Mouse (Mus musculus): ENCODE data around the gene B4gat1. TPM values are rescaled to one million over a fixed set of nuclear protein-coding genes. Genes with fewer than 3 reads are reported as not detected.

The B4gat1 gene
- total RNA-seq, 1 experiment, result 14.1 TPM

DNA sequence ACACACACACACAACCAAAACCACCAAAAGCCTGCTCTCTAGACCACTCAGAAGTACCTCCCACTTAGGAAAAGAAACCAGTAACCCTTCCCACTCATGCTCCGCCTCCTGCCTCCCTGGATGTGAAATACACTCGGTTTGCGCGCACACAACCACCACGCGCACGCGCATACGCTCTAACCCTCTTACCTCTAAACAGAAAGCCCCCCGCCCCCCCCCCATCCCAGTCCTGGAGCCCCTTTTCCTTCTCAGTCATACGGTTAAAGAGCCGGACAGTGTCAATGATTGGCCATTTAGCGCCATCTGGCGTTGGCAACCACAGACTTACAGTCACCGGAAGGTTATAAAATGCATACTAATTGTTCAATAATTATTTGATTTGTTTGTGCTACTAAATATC, 34.4 kb downstream of the B4gat1 start:
- peaks cover 7 to 19% of the 10 kb centered on the region in 2 experiments; a peak in 3 of 4 replicates for H3K4me1 ChIP-seq (ENCODE audit: control insufficient read depth in 2 of 2, insufficient read depth in 2 of 2, low read length in 2 of 2, poor library complexity in 1 of 2)
- peak overlapping the region; percentile 37; the same call in 1 of the 2 replicates for H3K27ac ChIP-seq (ENCODE audit: insufficient read depth, low read depth, low read length, poor library complexity, severe bottlenecking)
- in situ Hi-C loops (cut with MboI; ENCODE audit: low sequenced_read_pairs in 2 of 2, unreplicated experiment in 2 of 2), result no loop called here
- H3K9me3 ChIP-seq (ENCODE audit: control insufficient read depth, insufficient read depth, low read depth, low read length), result no peaks in the 10 kb centered on the region
- H3K4me3 ChIP-seq (ENCODE audit: insufficient read depth in 1 of 2, low read depth in 1 of 2, low read length in 2 of 2, poor library complexity in 1 of 2, severe bottlenecking in 1 of 2), result peak overlapping the region; percentile 64 to 68
- H3K36me3 ChIP-seq (ENCODE audit: control insufficient read depth, insufficient read depth, low read length, poor library complexity, severe bottlenecking), result no peaks in the 10 kb centered on the region
- TF ChIP-seq MAFK (IDR thresholded peaks at IDR 0.05; ENCODE audit: insufficient read depth, low read depth, low read length) (no peak), ZNF384 (IDR thresholded peaks at IDR 0.05; ENCODE audit: low read depth, low read length) (no peak), CHD2 (IDR thresholded peaks at IDR 0.05; ENCODE audit: low read depth, low read length) (no peak), ZC3H11A (IDR thresholded peaks at IDR 0.05; ENCODE audit: borderline replicate concordance, low read depth, low read length) (0 out of 2 replicates have a peak, but pooled peaks have one; percentile 5), HCFC1 (IDR thresholded peaks at IDR 0.05; ENCODE audit: borderline replicate concordance, insufficient read depth, low read length) (no peak)
- H3K9ac ChIP-seq (ENCODE audit: insufficient read depth, low read depth, low read length, poor library complexity, severe bottlenecking), result peak overlapping the region; percentile 39; the same call in 1 of the 2 replicates
- peak; percentile 68 for DNase-seq (ENCODE audit: low read depth, low spot score)

DNA sequence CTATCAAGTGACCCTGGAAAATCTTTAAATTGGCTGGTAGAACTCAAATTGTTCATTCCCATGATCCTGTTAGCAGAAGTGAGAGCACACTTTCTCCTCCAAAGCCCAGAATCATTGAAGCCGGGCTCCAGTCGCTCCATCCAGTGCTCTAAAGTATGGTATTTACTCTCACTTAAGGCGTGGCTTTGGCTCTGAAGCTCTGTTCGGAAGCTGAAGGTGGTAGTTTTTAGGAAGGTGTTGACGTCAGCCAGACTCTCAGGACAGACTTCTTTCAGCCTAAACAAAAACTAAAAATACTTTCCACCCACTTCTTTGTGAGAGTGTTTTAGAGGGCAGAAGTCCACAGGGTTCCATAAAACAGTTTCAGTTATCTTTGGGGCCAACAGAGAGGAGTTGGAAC, 34.9 kb downstream of the B4gat1 start:
- H3K9ac ChIP-seq (ENCODE audit: insufficient read depth, low read depth, low read length, poor library complexity, severe bottlenecking), result no peak overlapping the region
- DNase-seq (ENCODE audit: low read depth, low spot score), result no peak
- TF ChIP-seq ZNF384 (IDR thresholded peaks at IDR 0.05; ENCODE audit: low read depth, low read length) (no peak), CHD2 (IDR thresholded peaks at IDR 0.05; ENCODE audit: low read depth, low read length) (no peak), MAFK (IDR thresholded peaks at IDR 0.05; ENCODE audit: insufficient read depth, low read depth, low read length) (no peak), HCFC1 (IDR thresholded peaks at IDR 0.05; ENCODE audit: borderline replicate concordance, insufficient read depth, low read length) (no peak), ZC3H11A (IDR thresholded peaks at IDR 0.05; ENCODE audit: borderline replicate concordance, low read depth, low read length) (no peak)
- no peak overlapping the region for H3K4me3 ChIP-seq (ENCODE audit: insufficient read depth in 1 of 2, low read depth in 1 of 2, low read length in 2 of 2, poor library complexity in 1 of 2, severe bottlenecking in 1 of 2)
- H3K27ac ChIP-seq (ENCODE audit: insufficient read depth, low read depth, low read length, poor library complexity, severe bottlenecking), result no peak overlapping the region
- in situ Hi-C loops (cut with MboI; ENCODE audit: low sequenced_read_pairs in 2 of 2, unreplicated experiment in 2 of 2), result no loop called here
- no peaks in the 10 kb centered on the region for H3K36me3 ChIP-seq (ENCODE audit: control insufficient read depth, insufficient read depth, low read length, poor library complexity, severe bottlenecking)
- peaks cover 7 to 15% of the 10 kb centered on the region in 2 experiments; a peak in 3 of 4 replicates for H3K4me1 ChIP-seq (ENCODE audit: control insufficient read depth in 2 of 2, insufficient read depth in 2 of 2, low read length in 2 of 2, poor library complexity in 1 of 2)
- H3K9me3 ChIP-seq (ENCODE audit: control insufficient read depth, insufficient read depth, low read depth, low read length), result no peaks in the 10 kb centered on the region

DNA sequence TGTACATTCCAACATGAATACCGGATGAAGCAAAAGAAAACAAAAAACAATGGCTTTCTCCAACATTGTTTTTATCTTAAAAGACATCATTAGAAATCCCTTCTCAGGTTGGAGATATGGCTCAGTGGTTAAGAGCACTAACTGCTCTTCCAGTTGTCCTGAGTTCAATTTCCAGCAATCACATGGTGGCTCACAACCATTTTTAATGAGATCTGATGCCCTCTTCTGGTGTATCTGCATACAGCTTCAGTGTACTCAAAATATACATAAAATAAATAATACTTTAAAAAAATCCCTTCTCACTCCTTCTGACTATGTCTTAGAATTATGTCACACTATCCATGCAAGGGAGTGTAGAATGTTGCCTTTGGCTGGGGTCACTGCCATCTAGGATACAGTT, 40.7 kb downstream of the B4gat1 start:
- Histone ChIP-seq H3K9me3 (ENCODE audit: control insufficient read depth, insufficient read depth, low read depth, low read length) (no peaks in the 10 kb centered on the region), H3K4me3 (ENCODE audit: insufficient read depth in 1 of 2, low read depth in 1 of 2, low read length in 2 of 2, poor library complexity in 1 of 2, severe bottlenecking in 1 of 2) (no peak overlapping the region), H3K36me3 (ENCODE audit: control insufficient read depth, insufficient read depth, low read length, poor library complexity, severe bottlenecking) (no peaks in the 10 kb centered on the region), H3K9ac (ENCODE audit: insufficient read depth, low read depth, low read length, poor library complexity, severe bottlenecking) (no peak overlapping the region), H3K27ac (ENCODE audit: insufficient read depth, low read depth, low read length, poor library complexity, severe bottlenecking) (no peak overlapping the region), H3K4me1 (ENCODE audit: control insufficient read depth in 2 of 2, insufficient read depth in 2 of 2, low read length in 2 of 2, poor library complexity in 1 of 2) (peaks cover 0 to 7% of the 10 kb centered on the region in 2 experiments; a peak in 1 of 4 replicates)
- DNase-seq (ENCODE audit: low read depth, low spot score), result no peak
- TF ChIP-seq MAFK (IDR thresholded peaks at IDR 0.05; ENCODE audit: insufficient read depth, low read depth, low read length) (no peak), HCFC1 (IDR thresholded peaks at IDR 0.05; ENCODE audit: borderline replicate concordance, insufficient read depth, low read length) (no peak), ZNF384 (IDR thresholded peaks at IDR 0.05; ENCODE audit: low read depth, low read length) (no peak), ZC3H11A (IDR thresholded peaks at IDR 0.05; ENCODE audit: borderline replicate concordance, low read depth, low read length) (no peak), CHD2 (IDR thresholded peaks at IDR 0.05; ENCODE audit: low read depth, low read length) (no peak)
- in situ Hi-C loops (cut with MboI; ENCODE audit: low sequenced_read_pairs in 2 of 2, unreplicated experiment in 2 of 2), result no loop called here

DNA sequence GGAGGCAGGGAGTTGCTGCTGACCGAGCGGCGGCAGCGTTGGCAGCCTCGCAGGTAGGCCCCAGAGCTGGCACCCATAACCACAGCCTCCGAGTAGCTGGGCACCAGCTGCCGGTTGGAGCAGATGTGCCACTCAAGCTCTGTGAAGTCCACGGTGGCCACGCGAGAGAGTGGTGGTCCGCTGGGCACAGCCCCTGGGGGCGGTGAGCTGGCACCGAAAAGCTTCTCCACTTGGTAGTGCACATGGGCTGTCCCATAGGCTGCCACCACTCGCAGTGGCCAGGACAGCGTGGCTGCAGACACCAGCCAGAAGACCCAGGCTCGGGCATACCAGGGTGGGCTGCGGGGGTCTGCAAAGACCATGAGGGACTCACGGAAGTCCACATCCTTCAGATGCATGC, 43.4 kb downstream of the B4gat1 start:
- no peak for TF ChIP-seq CHD2 (IDR thresholded peaks at IDR 0.05; ENCODE audit: low read depth, low read length)
- no peak for TF ChIP-seq MAFK (IDR thresholded peaks at IDR 0.05; ENCODE audit: insufficient read depth, low read depth, low read length)
- no peak for TF ChIP-seq ZNF384 (IDR thresholded peaks at IDR 0.05; ENCODE audit: low read depth, low read length)
- TF ChIP-seq HCFC1 (IDR thresholded peaks at IDR 0.05; ENCODE audit: borderline replicate concordance, insufficient read depth, low read length), result no peak
- no peak for TF ChIP-seq ZC3H11A (IDR thresholded peaks at IDR 0.05; ENCODE audit: borderline replicate concordance, low read depth, low read length)
- DNase-seq (ENCODE audit: low read depth, low spot score), result no peak
- H3K4me1 ChIP-seq (ENCODE audit: control insufficient read depth in 2 of 2, insufficient read depth in 2 of 2, low read length in 2 of 2, poor library complexity in 1 of 2), result peaks cover 0 to 11% of the 10 kb centered on the region in 2 experiments; a peak in 2 of 4 replicates
- in situ Hi-C loops (cut with MboI; ENCODE audit: low sequenced_read_pairs in 2 of 2, unreplicated experiment in 2 of 2), result no loop called here
- H3K27ac ChIP-seq (ENCODE audit: insufficient read depth, low read depth, low read length, poor library complexity, severe bottlenecking), result no peak overlapping the region
- no peaks in the 10 kb centered on the region for H3K9me3 ChIP-seq (ENCODE audit: control insufficient read depth, insufficient read depth, low read depth, low read length)
- no peaks in the 10 kb centered on the region for H3K36me3 ChIP-seq (ENCODE audit: control insufficient read depth, insufficient read depth, low read length, poor library complexity, severe bottlenecking)
- H3K4me3 ChIP-seq (ENCODE audit: insufficient read depth in 1 of 2, low read depth in 1 of 2, low read length in 2 of 2, poor library complexity in 1 of 2, severe bottlenecking in 1 of 2), result peak overlapping the region; percentile 38 to 49
- H3K9ac ChIP-seq (ENCODE audit: insufficient read depth, low read depth, low read length, poor library complexity, severe bottlenecking), result no peak overlapping the region

All from ES-E14 (cell line).